Mouse (Mus musculus): ENCODE measurements around the gene Zfp575. TPM values are rescaled to one million over a fixed set of nuclear protein-coding genes. Genes with fewer than 3 reads are reported as not detected.

Gene Zfp575
- polyA plus RNA-seq (2012; rRNA removed) = 0.16 and 0.27 TPM in 2 replicates

DNA sequence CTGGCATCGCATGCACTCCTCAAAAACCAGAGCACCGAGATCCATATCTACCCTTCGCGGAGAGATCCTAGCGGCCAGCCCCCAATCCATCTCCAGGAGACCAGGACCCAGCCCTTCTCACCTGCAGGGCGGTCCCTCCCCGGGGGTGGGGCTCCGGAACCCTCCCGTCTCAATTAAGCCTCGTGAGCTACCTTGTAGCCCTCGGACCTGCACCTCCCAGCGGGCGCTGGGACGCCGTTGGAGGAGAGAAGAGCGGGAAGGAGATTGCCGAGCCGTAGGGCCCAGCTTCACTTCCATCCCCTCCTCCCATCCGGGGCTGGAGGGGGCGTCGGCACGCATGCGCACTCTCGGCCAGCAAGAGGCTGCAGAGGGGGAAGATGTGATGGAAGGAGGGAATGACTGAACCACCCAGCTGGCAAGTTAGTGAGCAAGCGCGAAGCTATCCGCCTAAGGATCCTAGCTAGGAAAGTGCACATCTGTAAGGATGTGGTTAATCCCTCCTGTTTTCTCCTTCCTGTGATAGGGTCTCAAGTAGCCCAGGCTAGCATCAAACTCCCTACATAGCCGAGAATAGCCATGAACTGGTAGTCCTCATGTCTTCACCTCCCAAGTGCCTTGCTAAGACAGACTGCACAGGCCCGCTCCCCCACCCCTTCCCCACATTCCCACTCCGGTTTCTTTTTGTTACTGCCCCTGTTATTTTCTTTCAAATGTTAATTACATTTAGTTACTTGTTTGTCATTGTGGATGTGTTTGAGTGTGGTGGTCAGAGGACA is at the start of gene Zfp575, which contains the start of gene Ethe1:
Gene Zfp575 (minus strand): TSS at position 312 of the 776 bp plus-strand sequence.
Gene Ethe1 (plus strand): TSS at position 214 of the 776 bp plus-strand sequence.
- no peak for DNase-seq
- 12% methylated on average over 30 of the region's 30 CpGs for WGBS
- no peak for TF ChIP-seq CTCF (IDR thresholded peaks at IDR 0.05; ENCODE audit: insufficient read depth, low read length)
- TF ChIP-seq POLR2A (IDR thresholded peaks at IDR 0.05; ENCODE audit: borderline replicate concordance, extremely low read depth, low read depth, low read length) = peak; percentile 15; the same call in 1 of the 2 replicates
- Histone ChIP-seq H3K4me3 (replicated peaks; ENCODE audit: extremely low read depth, low read depth, low read length) (peak within 1 kb of the TSS; percentile 25), H3K4me1 (ENCODE audit: control insufficient read depth, insufficient read depth, low read length) (peaks cover 7% of the 10 kb centered on the region; the same call in 1 of the 2 replicates)

DNA sequence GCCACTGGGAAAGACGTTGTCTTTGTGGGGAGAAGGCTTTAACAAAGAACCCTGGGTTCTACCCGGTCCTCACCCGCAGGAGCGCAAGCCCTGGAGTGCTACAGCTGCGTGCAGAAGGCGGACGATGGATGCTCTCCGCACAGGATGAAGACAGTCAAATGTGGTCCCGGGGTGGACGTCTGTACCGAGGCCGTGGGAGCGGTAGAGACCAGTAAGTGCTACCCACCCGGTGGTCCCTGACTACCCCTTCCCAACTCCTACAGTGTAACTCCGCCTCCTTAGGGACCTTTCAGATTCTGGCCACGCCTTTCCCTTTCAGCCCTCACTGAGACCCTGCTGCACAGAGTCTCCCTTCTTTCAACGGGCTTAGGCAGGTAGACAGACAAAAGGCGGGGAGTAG is 49.6 kb upstream of the Zfp575 start:
- no peak overlapping the region for H3K4me3 ChIP-seq (replicated peaks; ENCODE audit: extremely low read depth, low read depth, low read length)
- DNase-seq = no peak
- no peak for TF ChIP-seq CTCF (IDR thresholded peaks at IDR 0.05; ENCODE audit: insufficient read depth, low read length)
- no peak for TF ChIP-seq POLR2A (IDR thresholded peaks at IDR 0.05; ENCODE audit: borderline replicate concordance, extremely low read depth, low read depth, low read length)
- WGBS = 6% methylated on average over 18 of the region's 18 CpGs
- H3K4me1 ChIP-seq (ENCODE audit: control insufficient read depth, insufficient read depth, low read length) = 0 out of 2 replicates have a peak, but pooled peaks cover 2% of the 10 kb centered on the region

DNA sequence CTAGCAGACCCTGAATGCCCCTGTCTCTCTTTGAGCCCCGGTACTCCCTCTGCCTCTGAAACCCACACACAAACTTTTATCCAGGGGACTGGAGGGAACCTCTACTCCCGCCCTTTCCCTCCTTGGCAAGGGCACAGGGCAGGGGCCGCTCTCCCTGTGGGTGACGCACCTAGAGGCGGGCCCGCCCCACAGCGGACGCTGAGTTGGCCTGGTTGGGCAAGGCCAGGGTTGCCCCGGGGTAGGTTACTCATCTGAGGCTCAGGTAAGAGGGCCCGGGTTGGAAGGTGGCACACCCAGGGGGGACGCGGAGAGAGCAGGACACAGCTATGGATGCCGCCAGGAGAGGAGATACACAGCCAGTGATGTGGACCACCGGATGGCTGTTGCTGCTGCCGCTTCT is 48.8 kb upstream of the Zfp575 start, which contains the start of gene Lypd3:
Gene Lypd3 (plus strand): TSS at position 287 of the 400 bp plus-strand sequence.
- WGBS = 21% methylated on average over 15 of the region's 15 CpGs
- H3K4me1 ChIP-seq (ENCODE audit: control insufficient read depth, insufficient read depth, low read length) = 0 out of 2 replicates have a peak, but pooled peaks cover 2% of the 10 kb centered on the region
- H3K4me3 ChIP-seq (replicated peaks; ENCODE audit: extremely low read depth, low read depth, low read length) = no peak within 1 kb of the TSS
- TF ChIP-seq CTCF (IDR thresholded peaks at IDR 0.05; ENCODE audit: insufficient read depth, low read length) (no peak), POLR2A (IDR thresholded peaks at IDR 0.05; ENCODE audit: borderline replicate concordance, extremely low read depth, low read depth, low read length) (no peak)
- DNase-seq = no peak

DNA sequence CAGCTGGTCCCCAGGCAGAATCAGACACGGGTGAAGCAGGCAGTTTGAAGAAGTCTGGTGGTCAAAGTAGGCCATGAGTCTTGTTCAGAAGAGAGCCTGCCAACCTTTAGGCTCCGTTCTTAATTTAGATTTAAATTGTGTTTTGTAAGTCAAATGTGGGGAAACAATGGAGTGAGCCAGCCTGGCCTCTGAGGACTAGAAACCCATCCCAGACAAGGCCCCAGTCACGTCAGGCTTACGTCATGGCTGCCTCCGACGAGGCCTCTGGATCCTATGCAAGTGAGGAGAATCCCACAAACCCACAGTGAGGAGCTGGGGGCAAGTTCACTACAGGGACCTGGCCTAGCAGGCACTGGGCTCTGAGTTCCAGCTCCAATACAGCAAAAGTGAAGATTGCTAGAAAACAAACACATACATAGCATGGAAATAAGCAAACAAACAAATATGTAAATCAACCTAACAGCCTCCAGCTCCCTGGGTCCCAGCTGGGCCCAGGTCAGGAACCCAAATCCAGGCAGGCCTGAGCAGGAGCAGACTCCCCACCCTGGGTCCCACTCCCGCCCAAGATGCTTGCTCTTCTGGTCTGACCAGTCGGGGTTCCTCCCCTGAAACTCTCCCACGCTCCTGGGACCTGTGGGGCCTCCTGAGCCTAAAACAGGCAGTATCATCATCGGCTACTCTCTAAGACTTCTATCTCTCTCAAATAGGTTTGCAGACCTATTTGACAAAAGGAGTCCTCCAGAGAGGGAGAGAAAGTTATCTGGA is 42.9 kb upstream of the Zfp575 start:
- TF ChIP-seq POLR2A (IDR thresholded peaks at IDR 0.05; ENCODE audit: borderline replicate concordance, extremely low read depth, low read depth, low read length) (no peak), CTCF (IDR thresholded peaks at IDR 0.05; ENCODE audit: insufficient read depth, low read length) (no peak)
- WGBS = 81% methylated on average over 10 of the region's 10 CpGs
- H3K4me1 ChIP-seq (ENCODE audit: control insufficient read depth, insufficient read depth, low read length) = no peaks in the 10 kb centered on the region
- no peak for DNase-seq
- H3K4me3 ChIP-seq (replicated peaks; ENCODE audit: extremely low read depth, low read depth, low read length) = no peak overlapping the region

DNA sequence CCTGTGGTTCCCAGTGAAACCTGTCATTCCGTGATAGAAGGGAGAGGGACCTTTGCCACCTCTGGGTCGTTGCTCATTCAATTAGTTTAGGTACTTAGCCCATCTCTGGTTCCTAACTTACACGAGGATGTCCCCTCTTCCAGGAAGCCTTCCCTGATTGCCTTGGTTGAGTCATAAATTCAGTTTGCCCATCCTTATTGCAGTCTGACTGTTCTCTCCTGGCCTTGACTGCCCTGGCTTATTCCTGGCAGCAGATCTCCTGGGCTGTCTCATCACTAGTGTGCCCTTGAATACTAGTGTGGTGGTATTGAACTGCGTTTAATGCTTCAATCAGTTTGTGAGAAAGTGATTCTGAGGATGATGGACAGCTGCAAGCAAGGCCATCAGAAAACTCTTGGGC is 42.2 kb upstream of the Zfp575 start:
- WGBS = 73% methylated on average over 4 of the region's 4 CpGs
- Histone ChIP-seq H3K4me3 (replicated peaks; ENCODE audit: extremely low read depth, low read depth, low read length) (no peak overlapping the region), H3K4me1 (ENCODE audit: control insufficient read depth, insufficient read depth, low read length) (no peaks in the 10 kb centered on the region)
- TF ChIP-seq CTCF (IDR thresholded peaks at IDR 0.05; ENCODE audit: insufficient read depth, low read length) = no peak
- TF ChIP-seq POLR2A (IDR thresholded peaks at IDR 0.05; ENCODE audit: borderline replicate concordance, extremely low read depth, low read depth, low read length) = no peak
- DNase-seq = no peak

DNA sequence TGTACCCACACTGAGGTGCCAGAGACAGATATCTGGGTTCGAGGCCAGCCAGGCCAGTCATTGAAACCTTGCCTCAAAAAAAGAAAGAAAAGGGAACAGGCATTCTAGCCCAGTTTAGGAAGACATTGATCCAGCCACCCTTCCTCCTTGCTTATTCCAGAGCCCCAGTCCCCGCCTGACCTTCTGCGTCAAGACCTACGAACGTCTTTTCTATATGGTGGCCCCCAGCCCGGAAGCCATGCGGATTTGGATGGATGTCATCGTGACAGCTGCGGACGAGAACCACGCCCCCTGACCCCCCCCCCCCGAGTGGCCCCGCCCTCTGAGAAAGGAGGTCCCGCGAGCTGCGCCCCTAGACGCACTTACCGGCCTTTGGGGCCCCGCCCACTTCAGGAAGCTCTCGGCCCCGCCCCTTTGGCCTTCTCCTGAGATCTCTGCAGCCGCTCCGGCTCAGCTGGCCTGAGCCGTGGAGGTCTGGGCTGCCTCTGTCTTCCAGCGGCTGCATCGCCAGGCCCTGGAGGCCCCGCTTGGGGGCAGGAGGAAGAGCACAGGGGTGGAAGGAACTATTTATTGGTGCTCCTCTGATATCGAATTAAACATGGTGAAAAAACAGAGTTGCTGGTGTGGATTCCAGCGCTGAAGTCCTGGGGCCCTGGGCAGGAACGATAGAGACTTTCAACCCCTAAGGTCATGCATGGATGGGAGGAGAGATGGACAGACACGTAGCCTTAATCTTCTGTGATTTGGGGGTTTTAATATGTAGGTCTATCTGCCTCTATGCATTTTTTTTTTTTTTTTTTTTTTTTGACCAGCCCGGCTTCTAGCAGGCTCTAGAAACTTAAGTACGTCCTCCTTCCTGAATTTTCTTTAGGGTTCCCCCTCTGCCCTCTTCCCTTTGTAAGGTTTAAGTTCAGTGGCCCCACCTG is 41.5 kb upstream of the Zfp575 start:
- no peak for TF ChIP-seq POLR2A (IDR thresholded peaks at IDR 0.05; ENCODE audit: borderline replicate concordance, extremely low read depth, low read depth, low read length)
- TF ChIP-seq CTCF (IDR thresholded peaks at IDR 0.05; ENCODE audit: insufficient read depth, low read length) = no peak
- Histone ChIP-seq H3K4me1 (ENCODE audit: control insufficient read depth, insufficient read depth, low read length) (no peaks in the 10 kb centered on the region), H3K4me3 (replicated peaks; ENCODE audit: extremely low read depth, low read depth, low read length) (no peak overlapping the region)
- WGBS = 8% methylated on average over 33 of the region's 33 CpGs
- peak; percentile 78 for DNase-seq

DNA sequence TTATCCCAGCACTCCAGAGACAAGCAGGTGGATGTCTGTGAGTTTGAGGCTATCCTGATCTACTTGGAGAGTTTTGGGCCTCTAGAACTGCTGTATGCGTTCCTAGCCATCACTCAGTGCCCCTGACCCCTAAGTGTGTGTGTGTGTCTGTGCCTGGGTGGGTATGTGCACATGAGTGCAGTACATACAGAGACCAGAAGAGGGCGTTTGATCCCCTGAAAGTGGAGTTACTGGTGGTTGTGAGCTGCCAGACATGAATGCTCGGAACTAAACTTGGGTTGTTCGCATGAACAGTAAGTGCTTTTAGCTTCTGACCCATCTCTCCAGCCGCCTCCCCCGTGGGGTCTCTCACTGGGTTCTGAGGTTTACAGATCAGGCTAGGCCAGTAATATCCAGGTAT is 35.5 kb upstream of the Zfp575 start:
- Histone ChIP-seq H3K4me1 (ENCODE audit: control insufficient read depth, insufficient read depth, low read length) (no peaks in the 10 kb centered on the region), H3K4me3 (replicated peaks; ENCODE audit: extremely low read depth, low read depth, low read length) (no peak overlapping the region)
- TF ChIP-seq CTCF (IDR thresholded peaks at IDR 0.05; ENCODE audit: insufficient read depth, low read length) (no peak), POLR2A (IDR thresholded peaks at IDR 0.05; ENCODE audit: borderline replicate concordance, extremely low read depth, low read depth, low read length) (no peak)
- WGBS = 84% methylated on average over 6 of the region's 6 CpGs
- DNase-seq = no peak

DNA sequence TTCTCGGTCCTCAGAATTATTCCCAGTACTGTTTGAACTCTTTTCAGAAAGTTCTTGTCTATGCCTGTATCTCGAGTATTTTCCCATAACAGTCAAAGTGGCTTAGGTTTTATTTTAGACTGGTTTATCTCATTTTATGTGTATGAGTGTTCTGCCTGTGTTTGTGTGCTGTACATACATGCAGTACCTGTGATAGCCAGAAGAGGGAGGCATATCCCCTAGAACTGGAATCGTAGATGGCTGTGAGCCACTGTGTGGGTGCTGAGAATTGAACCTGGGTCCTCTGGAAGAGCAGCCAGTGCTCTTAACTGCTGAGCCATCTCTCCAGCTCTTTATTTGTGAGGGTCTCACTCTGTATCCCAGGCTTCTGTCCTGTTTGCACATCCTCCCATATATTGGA is 33.8 kb upstream of the Zfp575 start:
- no peak overlapping the region for H3K4me3 ChIP-seq (replicated peaks; ENCODE audit: extremely low read depth, low read depth, low read length)
- DNase-seq = no peak
- H3K4me1 ChIP-seq (ENCODE audit: control insufficient read depth, insufficient read depth, low read length) = no peaks in the 10 kb centered on the region
- no peak for TF ChIP-seq POLR2A (IDR thresholded peaks at IDR 0.05; ENCODE audit: borderline replicate concordance, extremely low read depth, low read depth, low read length)
- 0 out of 2 replicates have a peak, but pooled peaks have one; percentile 3 for TF ChIP-seq CTCF (IDR thresholded peaks at IDR 0.05; ENCODE audit: insufficient read depth, low read length)
- 85% methylated on average over 3 of the region's 3 CpGs for WGBS

All from lung, adult 2 months (tissue).